Mouse (Mus musculus) forebrain, embryonic 11.5 days (tissue): ENCODE measurements around the gene Fam25c. TPM values are rescaled to one million over a fixed set of nuclear protein-coding genes. Genes with fewer than 3 reads are reported as not detected.

Experiments used
- polyA plus RNA-seq: library from polyadenylated mRNA; unstranded; fragments of >200 nt; fragmentation: Nextera tagmentation; extraction: Ambion mirVana; gene quantifications from 2 replicates; pipeline ENCODE4 v1.2.1, GENCODE M21; 2014

The Fam25c gene
- polyA plus RNA-seq, 1 experiment from 2014 or later = not detected

Other genes with a start within 250 kb of the Fam25c start
- gene Npy4r, start 202.9 kb downstream of the Fam25c start, polyA plus RNA-seq = not detected in 2 replicates
- 0.41 and 0.44 TPM in 2 replicates for gene Gprin2, start 153.8 kb downstream of the Fam25c start, polyA plus RNA-seq
- gene Syt15, start 135.8 kb downstream of the Fam25c start, polyA plus RNA-seq = 0.15 and 0.35 TPM in 2 replicates
- gene Shld2, start 44.9 kb downstream of the Fam25c start, polyA plus RNA-seq = 9.0 and 10.3 TPM in 2 replicates
- gene Glud1, start 44.7 kb downstream of the Fam25c start, polyA plus RNA-seq = 89.4 TPM in 2 replicates
- 3.7 and 5.4 TPM in 2 replicates for gene Sncg, start 19.4 kb upstream of the Fam25c start, polyA plus RNA-seq
- gene Mmrn2, start 20.0 kb upstream of the Fam25c start, polyA plus RNA-seq = 7.2 and 7.6 TPM in 2 replicates
- gene Bmpr1a, start 147.9 kb upstream of the Fam25c start, polyA plus RNA-seq = 56.0 and 60.4 TPM in 2 replicates
- not detected in 2 replicates for gene 9230112D13Rik, start 167.4 kb upstream of the Fam25c start, polyA plus RNA-seq
- gene Ldb3, start 233.2 kb upstream of the Fam25c start, polyA plus RNA-seq = not detected in 2 replicates
- gene Opn4, start 244.7 kb upstream of the Fam25c start, polyA plus RNA-seq = 0.12 and 0.84 TPM in 2 replicates